Mouse (Mus musculus) natural killer cell, adult 2 months (primary cell): ENCODE data around the gene Zfp142.

ENCODE experiments used
- DNase-seq, 2 experiments: peaks; one replicate each; pipeline ENCODE4 v3.0.0; 2022; ENCODE audit warnings: low spot score in 2 of 2

Gene Zfp142

DNA sequence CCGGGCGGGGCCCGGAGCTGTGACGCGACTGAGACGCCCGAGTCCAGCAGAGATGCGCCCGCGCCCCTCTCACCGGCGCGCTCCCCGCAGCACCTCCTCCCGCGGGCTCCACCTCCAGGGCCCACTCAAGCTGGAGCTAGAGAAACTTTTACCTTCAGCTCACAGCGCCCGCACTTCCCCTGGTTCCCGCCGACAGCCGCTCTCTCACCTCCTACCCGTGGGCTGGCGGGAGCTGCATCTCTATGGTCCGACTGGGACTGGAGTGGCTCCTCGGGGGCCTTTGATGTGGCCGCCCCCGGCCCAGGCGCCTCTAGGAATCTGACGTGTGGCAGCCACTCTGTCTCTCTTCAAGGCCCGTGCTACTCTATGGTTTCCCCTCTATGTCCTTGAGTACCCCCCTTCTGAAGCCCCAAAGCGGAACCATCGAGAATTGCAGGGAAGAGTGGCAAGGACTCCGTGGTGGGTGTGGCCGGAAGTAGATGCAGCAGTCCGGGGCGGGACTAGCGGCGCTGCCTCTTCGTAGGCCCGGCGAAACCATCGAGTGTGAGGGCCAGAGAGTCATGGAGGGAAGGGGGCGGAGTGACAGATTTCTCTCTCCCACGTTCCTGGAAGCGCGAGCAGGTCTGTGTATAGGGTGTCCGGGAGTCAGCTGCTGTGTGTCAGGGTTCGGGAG, at the start of gene Zfp142, which contains the start of gene Bcs1l:
TSS of gene Zfp142 (minus strand) at position 474 of the 673 bp plus-strand sequence.
TSS of gene Bcs1l (plus strand) at position 517 of the 673 bp plus-strand sequence.
- DNase-seq, result peak; percentile 97 to 98

DNA sequence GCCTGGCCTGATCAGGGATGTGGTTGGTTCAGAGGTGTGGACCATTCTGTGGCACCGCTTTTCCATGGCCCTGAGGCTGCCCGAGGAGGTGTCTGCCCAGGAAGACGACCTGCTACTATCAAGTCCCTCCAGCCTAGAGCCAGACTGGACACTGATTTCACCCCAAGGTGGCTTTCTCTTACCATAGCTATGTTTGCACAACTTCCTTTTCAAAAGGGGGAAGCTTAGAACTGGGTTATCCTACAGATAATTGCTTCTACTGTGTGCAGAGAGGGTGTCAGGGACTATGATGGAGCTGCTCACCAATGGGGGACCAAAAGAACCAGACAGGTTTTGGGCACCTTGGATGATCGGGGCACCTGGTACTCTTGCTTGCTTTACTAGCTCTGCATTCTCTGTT, 44.7 kb upstream of the Zfp142 start:
- DNase-seq, result no peak

DNA sequence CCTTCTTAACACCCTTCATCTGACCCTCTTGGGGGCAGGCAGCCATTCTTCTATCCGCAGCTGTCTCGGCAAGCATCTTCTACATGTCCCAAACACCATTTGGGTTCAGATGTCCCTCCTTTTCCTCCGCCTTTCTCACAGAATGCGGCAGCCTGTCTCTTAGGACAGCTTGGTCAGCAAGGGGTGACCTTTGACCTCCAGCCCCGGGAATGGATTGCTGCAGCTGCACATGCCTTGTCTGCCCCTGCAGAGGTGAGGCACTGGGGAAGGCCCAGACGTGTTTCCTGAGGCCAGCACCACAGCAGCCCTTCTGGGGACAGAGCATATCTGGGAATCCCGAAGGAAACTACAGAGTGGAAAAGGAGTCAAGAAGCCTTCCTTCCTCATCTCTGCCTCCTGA, 40.0 kb upstream of the Zfp142 start:
- DNase-seq, result no peak

DNA sequence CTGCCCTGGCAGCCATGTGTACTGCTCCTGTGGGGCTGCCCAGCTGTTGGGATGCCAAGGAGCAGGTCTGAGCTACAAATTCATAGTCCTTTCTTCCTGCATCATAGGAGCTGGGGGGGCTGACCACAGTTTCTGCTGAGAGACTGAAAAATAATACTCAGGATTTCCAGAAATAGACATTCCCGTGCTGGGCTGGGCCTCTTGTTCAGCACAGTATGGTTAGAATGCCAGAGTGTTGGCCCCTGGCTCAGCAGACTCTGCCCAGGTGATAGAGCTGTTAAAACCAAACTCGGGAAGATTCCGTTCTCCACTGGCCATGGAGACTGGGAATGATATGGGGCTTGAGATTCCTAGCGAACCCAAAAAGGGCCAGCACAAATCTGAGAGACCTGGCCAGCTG, 38.0 kb upstream of the Zfp142 start:
- no peak for DNase-seq

DNA sequence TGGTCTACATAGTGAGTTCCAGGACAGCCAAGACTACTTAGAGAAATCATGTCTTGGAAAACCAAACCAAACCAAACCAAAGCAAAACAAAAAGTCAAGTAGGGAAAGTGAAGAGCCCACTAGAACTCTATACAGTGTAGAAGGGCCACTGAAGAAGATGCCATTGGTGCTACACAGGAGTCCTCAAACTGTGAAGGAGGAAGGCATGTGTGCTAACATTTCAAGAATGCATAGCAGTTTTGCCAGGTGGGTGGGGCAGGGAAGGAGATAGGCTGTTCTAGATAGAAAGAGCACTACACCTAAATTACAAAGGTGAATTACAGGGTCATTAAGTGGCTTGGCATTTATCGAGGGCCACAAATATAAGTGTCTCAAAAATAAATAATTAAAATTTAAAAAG, 36.1 kb upstream of the Zfp142 start:
- DNase-seq, result no peak

DNA sequence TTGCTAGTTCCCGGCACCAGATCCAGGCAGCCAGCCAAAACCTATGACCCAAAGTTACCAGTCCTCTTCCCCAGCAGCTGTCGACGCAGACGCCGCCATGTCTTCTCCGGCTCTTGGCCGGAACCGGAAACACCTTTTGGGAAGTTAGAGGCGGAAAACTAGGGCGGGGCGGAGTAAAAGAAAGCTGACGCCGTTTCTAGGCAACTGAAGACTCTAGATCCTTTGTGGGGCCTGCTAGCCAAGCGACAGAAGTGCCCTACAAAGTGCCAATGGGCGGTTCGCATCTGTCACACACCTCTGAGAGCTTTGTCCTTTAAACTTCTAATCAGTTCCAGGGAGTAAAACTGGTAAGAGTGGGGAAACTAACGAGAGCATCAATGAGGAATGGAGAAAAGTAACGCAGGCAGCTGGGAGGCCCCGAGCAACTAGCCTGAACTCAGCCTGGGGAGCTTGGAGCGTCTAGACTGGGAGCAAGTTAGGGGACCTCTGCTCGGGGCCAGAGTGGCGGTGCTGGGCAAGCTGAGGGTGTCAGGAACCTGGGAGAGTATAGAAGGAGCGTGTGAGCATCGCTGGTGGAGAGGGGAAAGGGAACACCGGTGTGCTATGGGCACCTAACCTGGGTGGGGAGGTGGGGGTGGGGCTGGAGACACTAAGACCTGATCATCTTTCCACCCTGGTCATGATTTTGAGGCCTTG, 13.4 kb upstream of the Zfp142 start, which contains the start of the genes Rnf25 and Stk36:
TSS of gene Rnf25 (minus strand) at position 131 of the 696 bp plus-strand sequence.
TSS of gene Stk36 (plus strand) at position 179 of the 696 bp plus-strand sequence.
- peak; percentile 59 to 73 for DNase-seq

DNA sequence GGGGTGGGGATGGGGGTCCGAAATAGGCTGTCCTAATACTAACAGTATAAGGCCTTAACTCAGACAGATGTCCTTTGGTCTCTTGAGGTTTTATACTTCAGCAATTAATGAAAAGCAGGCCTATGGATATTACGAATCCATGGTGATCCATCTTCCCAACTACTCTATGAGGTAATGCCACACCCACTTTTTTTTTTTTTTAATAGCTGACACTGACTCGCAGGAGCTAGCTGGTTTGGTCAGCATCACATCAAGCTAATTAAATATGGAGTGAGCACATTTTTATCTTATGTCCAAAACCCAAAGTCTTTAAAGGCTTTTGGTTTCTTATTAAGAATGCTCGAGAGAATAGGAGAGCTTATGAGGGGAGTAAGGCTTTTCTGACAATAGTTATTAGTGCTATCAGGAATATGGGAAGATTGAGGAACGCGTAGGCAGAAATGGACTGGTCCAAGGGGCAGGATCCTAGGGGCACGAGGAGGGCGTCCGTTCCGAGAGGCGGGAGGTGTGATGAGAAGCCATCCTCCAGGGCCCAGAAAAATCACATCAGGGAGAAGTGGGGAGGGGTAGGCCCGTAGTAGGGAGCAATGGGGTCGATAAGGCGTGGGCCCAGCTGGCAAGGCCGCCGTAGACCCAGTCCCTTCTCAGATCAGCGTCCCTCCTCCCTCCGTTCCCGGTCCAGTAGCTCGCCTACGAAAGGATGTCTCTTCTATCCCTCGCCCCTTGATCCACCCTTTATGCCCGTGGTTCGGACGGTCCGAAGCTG, 12.6 kb upstream of the Zfp142 start:
- no peak for DNase-seq

DNA sequence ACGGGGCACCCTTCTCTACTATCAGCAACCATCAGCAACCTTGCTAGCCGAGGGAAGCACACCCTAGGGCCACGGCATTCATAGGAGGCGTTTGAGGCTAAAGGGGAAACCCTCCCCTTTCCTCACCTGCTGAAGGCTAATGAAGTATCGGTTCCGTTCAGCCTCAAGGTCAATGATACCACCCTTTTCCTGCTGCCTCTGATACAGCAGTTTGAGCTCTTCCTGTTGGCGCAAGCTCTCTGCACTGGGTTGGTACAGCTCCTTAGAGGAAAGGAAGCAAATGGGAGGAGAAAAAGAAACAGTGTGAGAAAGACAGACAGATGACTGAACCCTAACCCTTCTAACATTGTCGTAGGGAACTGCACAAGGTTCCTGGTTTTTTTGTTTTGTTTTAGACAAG, 6.4 kb upstream of the Zfp142 start:
- no peak for DNase-seq

DNA sequence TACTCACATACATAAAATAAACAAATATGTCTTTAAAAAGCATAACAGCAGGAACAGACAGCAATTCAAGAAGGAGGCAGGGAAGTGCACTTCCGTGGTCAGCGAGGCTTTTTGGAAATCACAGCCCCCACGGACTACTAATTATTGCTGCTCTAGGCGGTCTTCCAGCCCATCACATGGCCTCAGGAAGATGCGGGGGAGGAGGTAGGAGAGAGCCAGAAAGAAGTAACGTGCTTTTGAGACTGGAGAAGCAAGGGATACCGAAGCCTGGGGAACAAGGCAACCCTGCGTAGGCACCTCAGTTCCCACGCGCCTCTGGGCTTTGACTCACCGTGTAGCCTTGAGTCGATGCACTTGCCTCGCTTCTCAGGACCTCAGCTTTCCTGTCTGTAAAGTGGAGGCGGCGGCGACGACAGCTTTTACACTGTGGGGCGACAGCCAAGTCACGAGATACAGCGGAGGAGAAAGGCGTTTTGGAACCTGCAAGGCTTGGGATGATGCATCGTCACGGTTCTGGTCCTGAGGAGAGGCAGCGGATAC, 743 bp downstream of the Zfp142 start:
- DNase-seq, result no peak

DNA sequence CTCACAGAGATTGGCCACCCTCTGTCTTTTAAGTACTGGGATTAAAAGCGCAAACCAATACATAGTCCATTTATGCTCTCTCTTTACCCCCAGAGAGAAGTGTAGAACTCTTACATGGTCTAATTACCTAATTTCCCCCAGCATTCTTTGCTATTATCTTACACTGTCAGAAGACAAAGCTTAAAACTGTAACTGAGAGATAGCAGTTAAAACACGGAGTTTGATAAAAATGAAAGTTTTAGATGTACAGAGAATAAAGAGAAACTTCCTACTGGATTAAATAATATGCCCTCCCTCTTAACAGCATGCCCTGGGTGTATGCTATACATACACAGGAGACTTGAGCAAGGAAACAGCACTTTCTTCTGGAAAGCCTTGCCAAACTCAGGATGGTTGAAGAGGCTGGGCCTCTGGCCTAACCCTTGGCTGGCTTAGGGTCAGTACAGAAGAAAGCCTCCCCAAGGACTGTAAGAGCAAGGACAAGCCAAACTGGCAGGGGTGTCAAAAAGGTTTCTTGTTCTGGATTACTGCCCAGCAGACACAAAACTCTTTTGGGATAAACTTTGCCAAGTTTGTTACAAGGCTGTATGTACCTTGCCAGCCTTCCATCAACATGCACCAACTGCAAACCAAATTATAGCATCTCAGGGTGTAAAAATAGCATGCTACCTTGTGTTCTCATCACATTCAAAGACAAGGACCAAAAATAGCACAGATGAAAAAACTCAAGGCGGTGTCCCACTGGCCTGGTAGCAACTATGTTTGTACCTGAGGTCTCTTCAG, 3.2 kb downstream of the Zfp142 start:
- DNase-seq, result no peak

DNA sequence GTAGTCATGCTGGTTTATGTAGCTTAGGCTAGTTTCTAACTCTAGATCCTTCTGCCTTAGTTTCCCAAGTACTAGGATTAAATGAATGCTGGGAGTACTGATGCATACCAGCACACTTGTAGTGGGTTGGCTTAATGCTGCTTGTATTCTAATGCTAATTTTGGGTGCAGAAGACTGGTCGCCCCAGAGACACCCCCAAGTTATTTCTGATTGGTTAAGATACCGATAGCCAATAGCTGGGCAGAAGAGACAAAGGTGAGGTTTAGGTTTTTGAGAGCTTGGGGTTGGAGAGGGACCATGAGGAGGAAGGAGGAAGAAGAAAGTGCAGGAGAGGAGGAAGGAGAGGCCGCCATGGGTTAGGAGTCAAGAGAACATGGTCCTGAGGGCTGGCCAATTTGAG, 5.4 kb downstream of the Zfp142 start:
- DNase-seq, result no peak

DNA sequence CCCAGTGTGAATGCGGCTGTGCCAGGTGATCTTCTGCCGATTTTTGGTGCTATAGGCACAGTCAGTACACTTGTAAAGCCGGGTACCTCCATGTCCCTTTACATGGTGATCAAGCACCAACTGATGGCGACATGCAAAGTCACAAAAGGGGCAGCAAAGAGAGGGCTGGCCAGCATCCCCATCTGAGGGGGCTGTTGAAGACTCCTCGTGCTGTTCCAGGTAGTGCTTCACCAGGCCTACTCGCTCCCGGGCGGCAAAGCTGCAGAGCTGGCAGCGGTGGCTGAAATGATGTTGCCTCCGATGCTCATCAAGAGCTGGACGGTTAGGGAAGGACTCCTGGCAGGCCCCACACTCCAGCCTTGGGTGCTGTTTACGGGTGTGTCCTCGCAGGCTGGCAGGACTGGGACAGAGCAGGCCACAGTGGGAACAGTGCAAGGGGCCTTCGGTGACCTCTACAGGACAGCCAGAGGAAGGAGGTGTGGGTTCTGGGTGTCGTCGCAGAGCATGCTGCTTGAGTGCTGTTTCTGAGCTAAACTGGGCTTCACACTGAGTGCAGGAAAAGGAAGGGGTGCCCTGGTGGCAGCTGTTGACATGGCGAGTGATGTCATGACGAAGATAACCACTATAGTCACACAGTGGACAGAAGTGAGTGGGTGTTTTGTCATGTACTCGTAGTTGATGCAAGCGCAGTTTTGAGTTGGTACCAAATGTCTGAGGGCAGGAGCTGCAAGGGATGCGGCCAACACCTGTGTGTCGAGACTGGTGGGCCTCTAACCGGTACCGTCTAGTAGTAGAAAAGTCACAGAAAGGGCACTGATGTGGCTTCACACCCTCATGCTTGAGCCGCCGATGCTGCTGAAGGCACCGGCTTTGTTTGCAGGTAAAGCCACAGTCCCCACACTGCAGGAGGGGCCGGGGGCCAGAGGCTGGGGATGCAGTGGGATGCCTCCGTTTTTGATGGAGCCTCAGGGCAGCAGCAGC, 18.0 kb downstream of the Zfp142 start:
- peak; percentile 23 to 26 for DNase-seq

DNA sequence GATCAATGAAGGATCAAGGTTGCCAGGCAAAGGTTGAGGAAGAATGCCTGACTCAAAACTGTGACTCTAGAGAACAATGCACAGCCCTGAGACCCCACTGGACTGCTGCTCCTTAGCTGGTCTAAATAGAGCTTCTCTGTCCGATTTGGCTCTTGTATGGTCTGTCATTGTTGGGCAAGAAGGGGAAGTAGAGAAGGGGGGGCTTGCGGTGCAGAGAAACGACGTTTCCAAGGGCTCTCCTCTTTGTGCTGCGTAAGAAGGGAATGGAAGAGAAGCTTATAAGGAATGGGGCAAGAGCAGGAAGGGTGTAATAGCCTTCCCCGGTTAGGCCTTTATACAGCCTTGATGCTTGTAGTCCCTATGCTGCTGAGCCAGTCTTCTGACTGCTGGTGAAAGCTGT, 22.2 kb downstream of the Zfp142 start:
- no peak for DNase-seq

DNA sequence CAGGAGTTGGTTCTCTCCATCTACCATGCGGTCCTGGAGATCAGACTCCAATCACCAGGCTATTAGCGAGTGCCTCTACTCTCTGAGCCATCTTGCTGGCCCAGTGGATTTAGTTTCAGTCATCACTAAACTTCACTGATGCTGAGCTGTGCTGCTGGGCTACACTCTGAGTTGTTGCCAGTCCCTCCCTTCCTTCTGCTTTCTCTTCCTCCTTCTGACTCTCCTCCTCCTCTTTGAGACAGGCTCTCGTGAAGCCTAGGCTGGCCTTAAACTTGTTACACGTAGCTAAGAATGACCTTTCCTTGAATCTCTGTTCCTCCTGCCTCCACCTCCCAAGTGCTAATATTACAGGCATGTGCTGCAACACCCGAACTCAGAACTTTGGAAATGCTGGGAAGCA, 29.0 kb downstream of the Zfp142 start:
- DNase-seq, result no peak

DNA sequence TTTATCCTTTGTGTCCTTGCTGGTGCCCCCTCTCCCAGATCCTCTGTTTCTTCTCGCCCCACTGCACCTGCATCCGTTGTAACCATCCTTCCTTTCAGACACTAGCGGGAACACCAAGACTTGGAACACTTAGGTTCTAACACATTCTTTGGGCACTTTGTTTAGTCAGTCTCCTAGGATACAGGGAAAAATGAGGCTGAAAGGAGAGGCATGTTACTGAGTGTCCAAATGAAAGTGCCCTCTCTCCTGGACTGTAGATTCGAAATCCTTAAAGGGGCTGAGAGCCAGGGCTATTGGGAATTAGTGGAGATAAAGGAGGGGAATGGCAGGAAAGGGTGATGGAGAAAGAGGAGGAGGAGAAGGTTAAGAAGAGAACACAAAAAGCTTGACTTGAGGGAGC, 43.9 kb downstream of the Zfp142 start, which contains the start of gene Usp37:
TSS of gene Usp37 (minus strand) at position 101 of the 400 bp plus-strand sequence.
- DNase-seq, result no peak

DNA sequence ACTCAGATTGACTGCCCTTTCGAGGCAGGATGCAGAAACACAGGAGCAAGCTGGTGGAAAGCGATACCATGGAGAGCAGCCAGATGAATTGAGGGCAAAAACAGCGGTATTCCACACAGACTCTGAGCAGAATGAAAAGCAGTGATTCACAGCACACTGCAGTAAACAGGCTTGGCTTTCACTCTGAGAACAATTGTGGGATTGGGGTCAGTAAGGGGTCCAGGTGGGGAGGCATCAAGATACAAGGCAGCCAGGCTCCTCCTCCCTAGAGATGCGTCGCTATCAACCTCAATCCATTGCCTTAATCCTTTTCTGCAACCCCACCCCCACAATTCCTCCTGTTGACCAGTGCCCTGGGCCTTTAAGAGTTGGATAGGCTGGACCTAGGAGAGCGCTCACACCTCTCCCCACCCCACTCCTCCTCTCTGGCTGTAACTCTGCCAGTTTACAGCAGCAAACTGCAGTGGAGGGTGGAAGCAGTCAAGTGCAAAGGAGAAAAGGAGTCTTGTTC, 45.5 kb downstream of the Zfp142 start, which contains the start of gene Plcd4:
TSS of gene Plcd4 (plus strand) at position 438 of the 511 bp plus-strand sequence.
- no peak for DNase-seq

DNA sequence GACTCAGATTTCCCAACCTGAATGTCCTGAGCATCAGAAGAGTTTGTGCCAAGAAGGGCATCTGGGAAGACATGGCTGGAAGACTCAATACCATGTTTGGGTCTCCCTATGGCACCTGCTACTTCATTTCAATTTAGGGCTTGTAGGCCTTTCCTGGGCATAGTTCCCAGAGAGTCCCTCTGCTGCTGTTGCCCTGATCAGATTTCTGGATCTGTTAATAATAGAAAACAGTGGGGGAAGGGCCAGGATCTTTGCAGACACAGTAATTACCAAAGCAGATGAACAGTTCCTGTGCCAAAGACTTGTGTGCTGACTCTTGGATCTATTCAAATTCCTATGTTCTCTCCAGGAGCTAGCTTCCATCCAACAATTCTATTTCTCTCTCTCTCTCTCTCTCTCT, 49.4 kb downstream of the Zfp142 start:
- no peak for DNase-seq

DNA sequence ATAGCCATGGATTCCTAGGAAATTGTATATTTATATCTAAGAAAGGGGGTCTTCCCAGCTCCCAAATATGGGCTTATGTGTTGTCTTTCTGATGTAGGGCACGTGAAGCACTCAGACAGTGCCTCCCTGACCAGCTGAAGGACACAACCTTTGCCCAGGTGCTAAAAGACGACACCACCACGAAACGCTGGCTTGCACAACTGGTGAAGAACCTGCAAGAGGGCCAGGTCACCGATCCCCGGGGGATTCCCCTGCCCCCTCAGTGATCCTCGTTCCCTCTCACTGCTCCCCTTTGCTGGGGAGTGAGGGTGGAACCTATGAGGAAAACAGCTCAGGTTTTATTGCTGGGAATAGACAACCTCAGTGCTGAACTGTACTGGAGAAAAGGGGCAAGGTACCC, 59.5 kb downstream of the Zfp142 start:
- DNase-seq, result no peak

DNA sequence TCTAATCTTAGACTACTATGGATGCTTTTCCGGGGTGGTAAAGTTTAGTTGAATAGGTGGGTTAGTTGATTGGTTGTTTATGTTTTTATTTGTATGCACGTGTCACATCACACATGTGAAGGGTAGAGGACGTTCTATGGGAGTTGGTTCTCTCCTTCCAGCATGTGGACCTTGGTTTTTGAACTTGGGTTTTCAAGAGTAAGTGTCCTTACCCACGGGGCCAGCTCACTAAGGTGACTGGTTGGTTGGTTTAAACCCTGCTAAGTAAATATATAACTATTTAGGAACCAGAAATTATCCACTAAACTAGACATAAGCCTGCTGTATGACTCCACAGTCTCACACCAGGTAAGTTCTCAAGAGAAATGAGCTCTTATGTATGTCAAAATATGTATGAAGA, 63.3 kb downstream of the Zfp142 start:
- no peak for DNase-seq

DNA sequence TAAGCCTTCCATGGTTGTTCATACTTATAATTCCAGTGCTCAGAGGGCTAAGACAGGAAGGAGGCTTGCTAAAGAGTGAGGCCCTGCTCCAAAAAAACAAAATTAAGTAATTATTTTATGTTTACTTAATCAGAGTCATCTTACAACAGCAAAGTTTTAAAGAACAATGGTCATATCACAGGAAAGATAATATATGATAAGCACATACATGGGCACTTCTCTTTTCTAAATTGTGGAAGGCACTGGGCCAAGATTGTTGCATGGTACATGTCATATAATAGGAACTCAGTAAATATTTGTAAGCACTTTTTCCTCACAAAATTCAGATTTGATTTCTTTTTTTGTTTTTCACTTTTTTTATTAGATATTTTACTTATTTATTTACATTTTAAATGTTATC, 68.2 kb downstream of the Zfp142 start:
- no peak for DNase-seq
